Mouse (Mus musculus) spleen, adult 18-20 months (tissue): Measurements from ENCODE around the gene Lrrtm3.

Experiments used
- DNase-seq, 2 experiments: peaks; one replicate each; pipeline ENCODE4 v3.0.0; 2022; ENCODE audit warnings: mixed read lengths in 2 of 2

Lrrtm3 gene

GRCm38 (mm10) chr10:64089680-64090460, at the start of gene Lrrtm3:
TSS of gene Lrrtm3 (minus strand) at chr10:64090277.
- no peak for DNase-seq

- no peak for DNase-seq
Observed at GRCm38 (mm10) chr10:64135481-64135880, 45.4 kb upstream of the Lrrtm3 start.

GRCm38 (mm10) chr10:64133461-64133860, 43.4 kb upstream of the Lrrtm3 start:
- DNase-seq, result no peak

- DNase-seq, result no peak
Observed at GRCm38 (mm10) chr10:64130397-64131150, 40.5 kb upstream of the Lrrtm3 start.

- DNase-seq, result no peak
Observed at GRCm38 (mm10) chr10:64118833-64119232, 28.8 kb upstream of the Lrrtm3 start.

- no peak for DNase-seq
Observed at GRCm38 (mm10) chr10:64115246-64115645, 25.2 kb upstream of the Lrrtm3 start.

- no peak for DNase-seq
Observed at GRCm38 (mm10) chr10:64096532-64096931, 6.5 kb upstream of the Lrrtm3 start.

GRCm38 (mm10) chr10:64088774-64089460, 1.2 kb downstream of the Lrrtm3 start:
- no peak for DNase-seq

GRCm38 (mm10) chr10:64087936-64088773, 1.9 kb downstream of the Lrrtm3 start:
- DNase-seq, result no peak

- DNase-seq, result no peak
Observed at GRCm38 (mm10) chr10:64087521-64087920, 2.6 kb downstream of the Lrrtm3 start.

GRCm38 (mm10) chr10:64086567-64087391, 3.3 kb downstream of the Lrrtm3 start:
- DNase-seq, result no peak

- DNase-seq, result no peak
Observed at GRCm38 (mm10) chr10:64086183-64086566, 3.9 kb downstream of the Lrrtm3 start.

- no peak for DNase-seq
Observed at GRCm38 (mm10) chr10:64084465-64084864, 5.6 kb downstream of the Lrrtm3 start.

GRCm38 (mm10) chr10:64083813-64084212, 6.3 kb downstream of the Lrrtm3 start:
- DNase-seq, result no peak

GRCm38 (mm10) chr10:64082345-64082744, 7.7 kb downstream of the Lrrtm3 start:
- DNase-seq, result no peak

GRCm38 (mm10) chr10:64076410-64077052, 13.5 kb downstream of the Lrrtm3 start:
- no peak for DNase-seq

GRCm38 (mm10) chr10:64075944-64076343, 14.1 kb downstream of the Lrrtm3 start:
- DNase-seq, result no peak

- DNase-seq, result no peak
Observed at GRCm38 (mm10) chr10:64063704-64064103, 26.4 kb downstream of the Lrrtm3 start.

GRCm38 (mm10) chr10:64049946-64050345, 40.1 kb downstream of the Lrrtm3 start:
- no peak for DNase-seq

GRCm38 (mm10) chr10:64049151-64049550, 40.9 kb downstream of the Lrrtm3 start:
- no peak for DNase-seq

GRCm38 (mm10) chr10:64041892-64042291, 48.2 kb downstream of the Lrrtm3 start:
- no peak for DNase-seq
